ENCODE assay signal across 22 mouse cellular contexts in genomic region chr9:27099474-27099873, GRCm38 (mm10). TPM values are rescaled to one million over a fixed set of nuclear protein-coding genes. Genes with fewer than 3 reads are reported as not detected.
"Had no signal": no experiment of that assay in that cellular context is flagged by ENCODE, and none has a peak within 500 bp of the region (broad histone marks: within the 10 kb centered on the region; RNA-seq: fewer than 3 reads in every experiment).

No protein-coding gene starts in this region.

- H3K27ac ChIP-seq: kidney, postnatal 0 days; layer of hippocampus, adult 2 months; limb, embryonic 12.5 days; limb, embryonic 15.5 days; liver, embryonic 14.5 days; midbrain, embryonic 12.5 days; midbrain, embryonic 15.5 days; neural tube, embryonic 12.5 days; neural tube, embryonic 15.5 days; stomach, embryonic 15.5 days had no signal

- H3K9me3 ChIP-seq: limb, embryonic 12.5 days; limb, embryonic 15.5 days; midbrain, embryonic 12.5 days; midbrain, embryonic 15.5 days; neural tube, embryonic 12.5 days; neural tube, embryonic 15.5 days; stomach, embryonic 15.5 days had no signal

- ATAC-seq: intestine, postnatal 0 days; liver, postnatal 0 days; lung, postnatal 0 days; midbrain, embryonic 15.5 days had no signal

- DNase-seq: kidney, adult 2 months; kidney, postnatal 25 days; layer of hippocampus, adult 9-11 months; left cerebral cortex, postnatal 4 days; liver, postnatal 0 days; lung, embryonic 14.5 days; lung, postnatal 36 days; right cerebral cortex, postnatal 4 days; thymus, postnatal 25 days had no signal

- H3K4me1 ChIP-seq: limb, embryonic 12.5 days; limb, embryonic 15.5 days; midbrain, embryonic 12.5 days; midbrain, embryonic 15.5 days; neural tube, embryonic 12.5 days; neural tube, embryonic 15.5 days; stomach, embryonic 15.5 days had no signal

- H3K4me3 ChIP-seq: layer of hippocampus, adult 2 months; limb, embryonic 12.5 days; limb, embryonic 15.5 days; midbrain, embryonic 12.5 days; midbrain, embryonic 15.5 days; neural tube, embryonic 12.5 days; neural tube, embryonic 15.5 days; stomach, embryonic 15.5 days had no signal

- H3K27me3 ChIP-seq: limb, embryonic 12.5 days; limb, embryonic 15.5 days; midbrain, embryonic 12.5 days; midbrain, embryonic 15.5 days; neural tube, embryonic 12.5 days; neural tube, embryonic 15.5 days; stomach, embryonic 15.5 days had no signal

RNA-seq across cellular contexts. Expression of gene Jam3, which starts 55.7 kb away (rescaled TPM):
- total RNA-seq: megakaryocyte-erythroid progenitor cell, adult 5-6 weeks had no signal
